Mouse (Mus musculus) lung, adult 2 months (tissue): ENCODE results near the gene Klhdc8a.

Source experiments
- CTCF ChIP-seq: fragments of 200-500 bp; IDR thresholded peaks from 2 replicates; pipeline ENCODE4 v1.5.1; 2011; ENCODE audit warnings: mild to moderate bottlenecking, low read length, control low read depth; ENCODE audit not compliant: insufficient read depth
- POLR2A ChIP-seq: fragments of 200-500 bp; IDR thresholded peaks from 2 replicates; pipeline ENCODE4 v1.6.1; 2011; ENCODE audit warnings: low read depth, mild to moderate bottlenecking, control low read depth, low read length, borderline replicate concordance; ENCODE audit errors: extremely low read depth

GRCm38 (mm10) chr1:132283018-132283417, 15.4 kb upstream of the Klhdc8a start:
- no peak for TF ChIP-seq CTCF
- TF ChIP-seq POLR2A: no peak
